Mouse (Mus musculus): ENCODE data around the gene Son. TPM values are rescaled to one million over a fixed set of nuclear protein-coding genes. Genes with fewer than 3 reads are reported as not detected.
A peak's percentile ranks its signal among the peaks of the same experiment; 100 is the strongest.

The Son gene
- polyA plus RNA-seq, 1 experiment from 2014 or later, result 45.4 TPM

GRCm38 (mm10) chr16:91695108-91695755, 47.9 kb downstream of the Son start:
- WGBS (ENCODE audit: insufficient replicate concordance), result 43% methylated on average over 8 of the region's 8 CpGs
- Histone ChIP-seq H3K4me1 (ENCODE audit: insufficient read depth) (peaks cover 2% of the 10 kb centered on the region; the same call in 1 of the 2 replicates), H3K27me3 (ENCODE audit: insufficient read depth, low read length) (no peaks in the 10 kb centered on the region), H3K36me3 (replicated peaks; ENCODE audit: insufficient read depth, low read length) (peaks cover 29% of the 10 kb centered on the region), H3K27ac (ENCODE audit: low read depth) (no peak overlapping the region), H3K9ac (replicated peaks) (no peak overlapping the region), H3K9me3 (ENCODE audit: low read length) (no peaks in the 10 kb centered on the region), H3K4me3 (ENCODE audit: low read depth, low read length) (no peak overlapping the region), H3K4me2 (ENCODE audit: low read depth, low read length) (no peak overlapping the region; the same call in 1 of the 2 replicates)
- ATAC-seq, result no peak
- DNase-seq, result no peak
- TF ChIP-seq CTCF (IDR thresholded peaks at IDR 0.05; ENCODE audit: low read depth) (no peak), EP300 (IDR thresholded peaks at IDR 0.05; ENCODE audit: low read depth) (no peak)

- H3K36me3 ChIP-seq (replicated peaks; ENCODE audit: insufficient read depth, low read length), result peaks cover 41% of the 10 kb centered on the region
- H3K4me1 ChIP-seq (ENCODE audit: insufficient read depth), result peaks cover 2% of the 10 kb centered on the region; the same call in 1 of the 2 replicates
- no peak overlapping the region for H3K27ac ChIP-seq (ENCODE audit: low read depth)
- no peak overlapping the region for H3K9ac ChIP-seq (replicated peaks)
- no peak overlapping the region for H3K4me2 ChIP-seq (ENCODE audit: low read depth, low read length)
- WGBS (ENCODE audit: insufficient replicate concordance), result 83% methylated on average over 1 of the region's 1 CpGs
- no peaks in the 10 kb centered on the region for H3K27me3 ChIP-seq (ENCODE audit: insufficient read depth, low read length)
- H3K4me3 ChIP-seq (ENCODE audit: low read depth, low read length), result no peak overlapping the region
- no peaks in the 10 kb centered on the region for H3K9me3 ChIP-seq (ENCODE audit: low read length)
- ATAC-seq (no peak), DNase-seq (no peak)
- TF ChIP-seq EP300 (IDR thresholded peaks at IDR 0.05; ENCODE audit: low read depth), result no peak
- TF ChIP-seq CTCF (IDR thresholded peaks at IDR 0.05; ENCODE audit: low read depth), result no peak
Observed at GRCm38 (mm10) chr16:91698995-91699394, 51.7 kb downstream of the Son start.

GRCm38 (mm10) chr16:91701908-91702307, 54.6 kb downstream of the Son start:
- Histone ChIP-seq H3K27ac (ENCODE audit: low read depth) (no peak overlapping the region), H3K4me3 (ENCODE audit: low read depth, low read length) (no peak overlapping the region), H3K4me2 (ENCODE audit: low read depth, low read length) (no peak overlapping the region), H3K9me3 (ENCODE audit: low read length) (no peaks in the 10 kb centered on the region), H3K4me1 (ENCODE audit: insufficient read depth) (no peaks in the 10 kb centered on the region), H3K27me3 (ENCODE audit: insufficient read depth, low read length) (no peaks in the 10 kb centered on the region), H3K36me3 (replicated peaks; ENCODE audit: insufficient read depth, low read length) (peaks cover 51% of the 10 kb centered on the region), H3K9ac (replicated peaks) (no peak overlapping the region)
- ATAC-seq (no peak), DNase-seq (no peak)
- WGBS (ENCODE audit: insufficient replicate concordance), result 86% methylated on average over 13 of the region's 13 CpGs
- no peak for TF ChIP-seq CTCF (IDR thresholded peaks at IDR 0.05; ENCODE audit: low read depth)

- Histone ChIP-seq H3K36me3 (replicated peaks; ENCODE audit: insufficient read depth, low read length) (peaks cover 44% of the 10 kb centered on the region), H3K27ac (ENCODE audit: low read depth) (no peak overlapping the region), H3K27me3 (ENCODE audit: insufficient read depth, low read length) (no peaks in the 10 kb centered on the region), H3K9me3 (ENCODE audit: low read length) (no peaks in the 10 kb centered on the region), H3K9ac (replicated peaks) (no peak overlapping the region), H3K4me3 (ENCODE audit: low read depth, low read length) (no peak overlapping the region), H3K4me2 (ENCODE audit: low read depth, low read length) (no peak overlapping the region), H3K4me1 (ENCODE audit: insufficient read depth) (no peaks in the 10 kb centered on the region)
- ATAC-seq, result no peak
- DNase-seq, result no peak
- no peak for TF ChIP-seq EP300 (IDR thresholded peaks at IDR 0.05; ENCODE audit: low read depth)
- TF ChIP-seq CTCF (IDR thresholded peaks at IDR 0.05; ENCODE audit: low read depth), result no peak
- WGBS (ENCODE audit: insufficient replicate concordance), result 69% methylated on average over 3 of the region's 3 CpGs
Observed at GRCm38 (mm10) chr16:91702771-91703188, 55.5 kb downstream of the Son start.

- H3K4me3 ChIP-seq (ENCODE audit: low read depth, low read length), result no peak overlapping the region
- no peak overlapping the region for H3K9ac ChIP-seq (replicated peaks)
- ATAC-seq (no peak), DNase-seq (no peak)
- H3K27me3 ChIP-seq (ENCODE audit: insufficient read depth, low read length), result no peaks in the 10 kb centered on the region
- H3K4me1 ChIP-seq (ENCODE audit: insufficient read depth), result no peaks in the 10 kb centered on the region
- peaks cover 36% of the 10 kb centered on the region for H3K36me3 ChIP-seq (replicated peaks; ENCODE audit: insufficient read depth, low read length)
- H3K27ac ChIP-seq (ENCODE audit: low read depth), result no peak overlapping the region
- TF ChIP-seq EP300 (IDR thresholded peaks at IDR 0.05; ENCODE audit: low read depth), result no peak
- peak; percentile 35 for TF ChIP-seq CTCF (IDR thresholded peaks at IDR 0.05; ENCODE audit: low read depth)
- no peak overlapping the region for H3K4me2 ChIP-seq (ENCODE audit: low read depth, low read length)
- no peaks in the 10 kb centered on the region for H3K9me3 ChIP-seq (ENCODE audit: low read length)
- WGBS (ENCODE audit: insufficient replicate concordance), result 86% methylated on average over 14 of the region's 14 CpGs
Observed at GRCm38 (mm10) chr16:91704603-91705340, 57.5 kb downstream of the Son start.

- Histone ChIP-seq H3K27ac (ENCODE audit: low read depth) (no peak overlapping the region), H3K36me3 (replicated peaks; ENCODE audit: insufficient read depth, low read length) (peaks cover 54% of the 10 kb centered on the region), H3K9me3 (ENCODE audit: low read length) (no peaks in the 10 kb centered on the region), H3K27me3 (ENCODE audit: insufficient read depth, low read length) (no peaks in the 10 kb centered on the region), H3K4me1 (ENCODE audit: insufficient read depth) (no peaks in the 10 kb centered on the region), H3K9ac (replicated peaks) (no peak overlapping the region), H3K4me2 (ENCODE audit: low read depth, low read length) (no peak overlapping the region), H3K4me3 (ENCODE audit: low read depth, low read length) (no peak overlapping the region)
- DNase-seq, result no peak
- no peak for ATAC-seq
- WGBS (ENCODE audit: insufficient replicate concordance), result 71% methylated on average over 7 of the region's 7 CpGs
- TF ChIP-seq EP300 (IDR thresholded peaks at IDR 0.05; ENCODE audit: low read depth) (no peak), CTCF (IDR thresholded peaks at IDR 0.05; ENCODE audit: low read depth) (no peak)
Observed at GRCm38 (mm10) chr16:91710241-91710640, 62.9 kb downstream of the Son start.

Measured in liver, postnatal 0 days (tissue).